Mouse (Mus musculus) fibroblast of lung, adult 2 months (primary cell): ENCODE measurements around the gene Grm8.

Experiments
- DNase-seq: peaks from one replicate; pipeline ENCODE4 v3.0.0-alpha.2; 2011; ENCODE audit warnings: low read depth

The Grm8 gene

GRCm38 (mm10) chr6:28135001-28135401 lies at the start of gene Grm8:
Gene Grm8, minus strand, starts transcription at chr6:28135178.
- no peak for DNase-seq

GRCm38 (mm10) chr6:28169851-28170539 lies 35.0 kb upstream of the Grm8 start:
- no peak for DNase-seq

GRCm38 (mm10) chr6:28160399-28160798 lies 25.4 kb upstream of the Grm8 start:
- no peak for DNase-seq

- DNase-seq = no peak
These were observed 11.5 kb upstream of the Grm8 start for GRCm38 (mm10) chr6:28146445-28146844.

- DNase-seq = no peak
These were observed 7.4 kb upstream of the Grm8 start for GRCm38 (mm10) chr6:28142332-28142731.

GRCm38 (mm10) chr6:28135411-28136233 lies 644 bp upstream of the Grm8 start:
- peak; percentile 31 for DNase-seq

GRCm38 (mm10) chr6:28134251-28134801 lies 652 bp downstream of the Grm8 start:
- no peak for DNase-seq

GRCm38 (mm10) chr6:28133206-28134063 lies 1.5 kb downstream of the Grm8 start:
- DNase-seq = no peak

GRCm38 (mm10) chr6:28132056-28132455 lies 2.9 kb downstream of the Grm8 start:
- DNase-seq = no peak

- no peak for DNase-seq
These were observed 6.1 kb downstream of the Grm8 start for GRCm38 (mm10) chr6:28128871-28129270.

GRCm38 (mm10) chr6:28115519-28115918 lies 19.5 kb downstream of the Grm8 start:
- DNase-seq = no peak

- DNase-seq = no peak
These were observed 20.1 kb downstream of the Grm8 start for GRCm38 (mm10) chr6:28114916-28115315.

GRCm38 (mm10) chr6:28111551-28111950 lies 23.4 kb downstream of the Grm8 start:
- no peak for DNase-seq

- DNase-seq = no peak
These were observed 32.2 kb downstream of the Grm8 start for GRCm38 (mm10) chr6:28102608-28103316.

GRCm38 (mm10) chr6:28100001-28100400 lies 35.0 kb downstream of the Grm8 start:
- DNase-seq = no peak

- no peak for DNase-seq
These were observed 42.5 kb downstream of the Grm8 start for GRCm38 (mm10) chr6:28092511-28092910.

- DNase-seq = no peak
These were observed 43.1 kb downstream of the Grm8 start for GRCm38 (mm10) chr6:28091836-28092235.

GRCm38 (mm10) chr6:28090981-28091380 lies 44.0 kb downstream of the Grm8 start:
- no peak for DNase-seq

GRCm38 (mm10) chr6:28075534-28075933 lies 59.4 kb downstream of the Grm8 start:
- no peak for DNase-seq

- DNase-seq = no peak
These were observed 60.5 kb downstream of the Grm8 start for GRCm38 (mm10) chr6:28074470-28074869.

GRCm38 (mm10) chr6:28051966-28052365 lies 83.0 kb downstream of the Grm8 start:
- DNase-seq = no peak
